Mouse (Mus musculus): ENCODE results near the gene Gm7271. TPM values are rescaled to one million over a fixed set of nuclear protein-coding genes. Genes with fewer than 3 reads are reported as not detected.

The Gm7271 gene
- polyA plus RNA-seq, 1 experiment from 2014 or later: not detected

GRCm38 (mm10) chr5:76540842-76541241, 57.0 kb downstream of the Gm7271 start:
- no peaks in the 10 kb centered on the region for H3K9me3 ChIP-seq (ENCODE audit: control insufficient read depth, low read length)
- no peak overlapping the region for H3K9ac ChIP-seq (ENCODE audit: low read length)
- no peak overlapping the region for H3K27ac ChIP-seq (ENCODE audit: low read depth)
- no peak overlapping the region for H3K4me3 ChIP-seq (ENCODE audit: low read depth, low read length)
- DNase-seq (ENCODE audit: low spot score): no peak
- H3K27me3 ChIP-seq (replicated peaks; ENCODE audit: control insufficient read depth, insufficient read depth, low read length): no peaks in the 10 kb centered on the region
- ATAC-seq (replicated peaks; ENCODE audit: low FRiP score, low TSS enrichment, low read depth): no peak
- H3K4me1 ChIP-seq (replicated peaks; ENCODE audit: control insufficient read depth, insufficient read depth, low read length): no peaks in the 10 kb centered on the region
- H3K4me2 ChIP-seq (ENCODE audit: low read length): no peak overlapping the region
- H3K36me3 ChIP-seq (ENCODE audit: control insufficient read depth, insufficient read depth, low read length): peaks cover 86% of the 10 kb centered on the region

GRCm38 (mm10) chr5:76543200-76543599, 59.4 kb downstream of the Gm7271 start:
- H3K27ac ChIP-seq (ENCODE audit: low read depth): no peak overlapping the region
- peaks cover 70% of the 10 kb centered on the region for H3K36me3 ChIP-seq (ENCODE audit: control insufficient read depth, insufficient read depth, low read length)
- no peaks in the 10 kb centered on the region for H3K4me1 ChIP-seq (replicated peaks; ENCODE audit: control insufficient read depth, insufficient read depth, low read length)
- WGBS: 92% methylated on average over 8 of the region's 8 CpGs
- H3K4me2 ChIP-seq (ENCODE audit: low read length): no peak overlapping the region
- no peaks in the 10 kb centered on the region for H3K9me3 ChIP-seq (ENCODE audit: control insufficient read depth, low read length)
- no peak overlapping the region for H3K9ac ChIP-seq (ENCODE audit: low read length)
- no peaks in the 10 kb centered on the region for H3K27me3 ChIP-seq (replicated peaks; ENCODE audit: control insufficient read depth, insufficient read depth, low read length)
- ATAC-seq (replicated peaks; ENCODE audit: low FRiP score, low TSS enrichment, low read depth) (no peak), DNase-seq (ENCODE audit: low spot score) (no peak)
- no peak overlapping the region for H3K4me3 ChIP-seq (ENCODE audit: low read depth, low read length)

GRCm38 (mm10) chr5:76550426-76550825, 66.6 kb downstream of the Gm7271 start:
- Histone ChIP-seq H3K9ac (ENCODE audit: low read length) (no peak overlapping the region), H3K27ac (ENCODE audit: low read depth) (no peak overlapping the region), H3K27me3 (replicated peaks; ENCODE audit: control insufficient read depth, insufficient read depth, low read length) (no peaks in the 10 kb centered on the region), H3K9me3 (ENCODE audit: control insufficient read depth, low read length) (no peaks in the 10 kb centered on the region), H3K36me3 (ENCODE audit: control insufficient read depth, insufficient read depth, low read length) (peaks cover 36% of the 10 kb centered on the region), H3K4me3 (ENCODE audit: low read depth, low read length) (no peak overlapping the region), H3K4me2 (ENCODE audit: low read length) (no peak overlapping the region), H3K4me1 (replicated peaks; ENCODE audit: control insufficient read depth, insufficient read depth, low read length) (no peaks in the 10 kb centered on the region)
- ATAC-seq (replicated peaks; ENCODE audit: low FRiP score, low TSS enrichment, low read depth) (no peak), DNase-seq (ENCODE audit: low spot score) (no peak)
- WGBS: 86% methylated on average over 8 of the region's 8 CpGs

- H3K4me1 ChIP-seq (replicated peaks; ENCODE audit: control insufficient read depth, insufficient read depth, low read length): no peaks in the 10 kb centered on the region
- 37% methylated on average over 3 of the region's 3 CpGs for WGBS
- DNase-seq (ENCODE audit: low spot score) (peak; percentile 69), ATAC-seq (replicated peaks; ENCODE audit: low FRiP score, low TSS enrichment, low read depth) (no peak)
- H3K27me3 ChIP-seq (replicated peaks; ENCODE audit: control insufficient read depth, insufficient read depth, low read length): no peaks in the 10 kb centered on the region
- H3K36me3 ChIP-seq (ENCODE audit: control insufficient read depth, insufficient read depth, low read length): peaks cover 68% of the 10 kb centered on the region
- no peak overlapping the region for H3K4me2 ChIP-seq (ENCODE audit: low read length)
- no peak overlapping the region for H3K27ac ChIP-seq (ENCODE audit: low read depth)
- no peak overlapping the region for H3K4me3 ChIP-seq (ENCODE audit: low read depth, low read length)
- peaks cover 2% of the 10 kb centered on the region; the same call in 1 of the 2 replicates for H3K9me3 ChIP-seq (ENCODE audit: control insufficient read depth, low read length)
- no peak overlapping the region for H3K9ac ChIP-seq (ENCODE audit: low read length)
These were observed 81.5 kb downstream of the Gm7271 start for GRCm38 (mm10) chr5:76565321-76565720.

Other genes starting within 250 kb of the Gm7271 start
- 19.4 and 23.9 TPM in 2 replicates for gene Clock, start 179.2 kb upstream of the Gm7271 start, polyA plus RNA-seq (2014; fragmentation: Nextera tagmentation; extraction: Ambion mirVana)
- gene Pdcl2, start 152.9 kb upstream of the Gm7271 start, polyA plus RNA-seq (2014; fragmentation: Nextera tagmentation; extraction: Ambion mirVana): not detected in 2 replicates
- gene Nmu, start 120.3 kb upstream of the Gm7271 start, polyA plus RNA-seq (2014; fragmentation: Nextera tagmentation; extraction: Ambion mirVana): 0.30 TPM in 1 of 2 replicates, not detected in the other
- 39.2 and 41.9 TPM in 2 replicates for gene Exoc1, start 45.3 kb downstream of the Gm7271 start, polyA plus RNA-seq (2014; fragmentation: Nextera tagmentation; extraction: Ambion mirVana)
- 8.2 and 8.4 TPM in 2 replicates for gene Cep135, start 104.7 kb downstream of the Gm7271 start, polyA plus RNA-seq (2014; fragmentation: Nextera tagmentation; extraction: Ambion mirVana)
- gene C530008M17Rik, start 172.5 kb downstream of the Gm7271 start, polyA plus RNA-seq (2014; fragmentation: Nextera tagmentation; extraction: Ambion mirVana): 15.9 and 16.2 TPM in 2 replicates